Mouse (Mus musculus): ENCODE results near the gene Slc44a2. TPM values are rescaled to one million over a fixed set of nuclear protein-coding genes. Genes with fewer than 3 reads are reported as not detected.

Slc44a2 gene
- 56.9 and 60.3 TPM in 2 replicates for polyA plus RNA-seq (2015; fragmentation: Nextera tagmentation; extraction: Ambion mirVana)

- peak; percentile 91 for ATAC-seq (ENCODE audit: extremely low read depth, insufficient number of reproducible peaks, low FRiP score, low TSS enrichment)
- peak within 1 kb of the TSS; percentile 94 for H3K4me2 ChIP-seq
- H3K27me3 ChIP-seq (replicated peaks) = no peaks in the 10 kb centered on the region
- H3K9ac ChIP-seq = peak within 1 kb of the TSS; percentile 92
- peak within 1 kb of the TSS; percentile 81 for H3K27ac ChIP-seq (replicated peaks)
- H3K9me3 ChIP-seq = no peaks in the 10 kb centered on the region
- H3K4me3 ChIP-seq = peak within 1 kb of the TSS; percentile 78
- peaks cover 8% of the 10 kb centered on the region for H3K36me3 ChIP-seq
- peaks cover 24% of the 10 kb centered on the region for H3K4me1 ChIP-seq
- under 1% methylated on average over 52 of the region's 52 CpGs for WGBS
Observed at GRCm38 (mm10) chr9:21320619-21321512, at the start of gene Slc44a2. TSS of gene Slc44a2 (plus strand) at chr9:21320698.

GRCm38 (mm10) chr9:21272391-21272790 is 48.1 kb upstream of the Slc44a2 start:
- Histone ChIP-seq H3K9me3 (no peaks in the 10 kb centered on the region), H3K4me2 (no peak overlapping the region), H3K36me3 (peaks cover 98% of the 10 kb centered on the region), H3K4me1 (peaks cover 29% of the 10 kb centered on the region), H3K27me3 (replicated peaks) (no peaks in the 10 kb centered on the region), H3K27ac (replicated peaks) (no peak overlapping the region), H3K4me3 (no peak overlapping the region), H3K9ac (no peak overlapping the region)
- 89% methylated on average over 9 of the region's 9 CpGs for WGBS
- no peak for ATAC-seq (ENCODE audit: extremely low read depth, insufficient number of reproducible peaks, low FRiP score, low TSS enrichment)

DNA sequence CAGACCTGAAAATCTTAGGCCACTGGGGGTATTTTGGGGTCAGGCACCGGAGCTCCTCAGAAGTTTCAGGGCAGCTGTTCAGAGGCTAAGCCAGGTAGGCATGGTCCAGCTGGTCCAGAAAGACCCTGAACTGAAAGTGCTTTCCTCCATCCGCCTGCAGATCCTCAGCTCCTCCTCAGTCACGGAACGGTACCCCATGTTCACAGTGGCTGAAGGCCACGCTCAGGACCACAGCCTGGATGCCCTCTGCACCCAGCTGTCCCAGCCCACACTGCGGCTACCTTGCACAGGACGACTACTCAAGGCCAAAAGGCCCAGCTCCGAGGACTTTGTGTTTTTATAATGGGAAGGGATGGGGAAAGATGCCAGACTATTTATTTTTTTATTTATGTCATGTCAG is 47.4 kb upstream of the Slc44a2 start:
- H3K9ac ChIP-seq = no peak overlapping the region
- H3K4me2 ChIP-seq = no peak overlapping the region
- peak overlapping the region; percentile 50 for H3K27ac ChIP-seq (replicated peaks)
- H3K4me3 ChIP-seq = no peak overlapping the region
- ATAC-seq (ENCODE audit: extremely low read depth, insufficient number of reproducible peaks, low FRiP score, low TSS enrichment) = no peak
- 85% methylated on average over 8 of the region's 8 CpGs for WGBS
- no peaks in the 10 kb centered on the region for H3K27me3 ChIP-seq (replicated peaks)
- H3K4me1 ChIP-seq = peaks cover 23% of the 10 kb centered on the region
- no peaks in the 10 kb centered on the region for H3K9me3 ChIP-seq
- H3K36me3 ChIP-seq = peaks cover 100% of the 10 kb centered on the region

- Histone ChIP-seq H3K4me1 (peaks cover 23% of the 10 kb centered on the region), H3K4me2 (no peak overlapping the region), H3K9ac (no peak overlapping the region; the same call in 1 of the 2 replicates), H3K9me3 (no peaks in the 10 kb centered on the region), H3K36me3 (peaks cover 100% of the 10 kb centered on the region), H3K27me3 (replicated peaks) (no peaks in the 10 kb centered on the region), H3K27ac (replicated peaks) (peak overlapping the region; percentile 50), H3K4me3 (no peak overlapping the region)
- WGBS = 62% methylated on average over 7 of the region's 7 CpGs
- ATAC-seq (ENCODE audit: extremely low read depth, insufficient number of reproducible peaks, low FRiP score, low TSS enrichment) = no peak
Observed at GRCm38 (mm10) chr9:21273520-21274228, 46.8 kb upstream of the Slc44a2 start.

GRCm38 (mm10) chr9:21274336-21274735 is 46.2 kb upstream of the Slc44a2 start:
- ATAC-seq (ENCODE audit: extremely low read depth, insufficient number of reproducible peaks, low FRiP score, low TSS enrichment) = no peak
- Histone ChIP-seq H3K4me1 (peaks cover 26% of the 10 kb centered on the region), H3K4me2 (no peak overlapping the region), H3K9me3 (no peaks in the 10 kb centered on the region), H3K27me3 (replicated peaks) (no peaks in the 10 kb centered on the region), H3K9ac (no peak overlapping the region), H3K4me3 (no peak overlapping the region), H3K27ac (replicated peaks) (peak overlapping the region; percentile 50), H3K36me3 (peaks cover 100% of the 10 kb centered on the region)
- WGBS = 49% methylated on average over 3 of the region's 3 CpGs

DNA sequence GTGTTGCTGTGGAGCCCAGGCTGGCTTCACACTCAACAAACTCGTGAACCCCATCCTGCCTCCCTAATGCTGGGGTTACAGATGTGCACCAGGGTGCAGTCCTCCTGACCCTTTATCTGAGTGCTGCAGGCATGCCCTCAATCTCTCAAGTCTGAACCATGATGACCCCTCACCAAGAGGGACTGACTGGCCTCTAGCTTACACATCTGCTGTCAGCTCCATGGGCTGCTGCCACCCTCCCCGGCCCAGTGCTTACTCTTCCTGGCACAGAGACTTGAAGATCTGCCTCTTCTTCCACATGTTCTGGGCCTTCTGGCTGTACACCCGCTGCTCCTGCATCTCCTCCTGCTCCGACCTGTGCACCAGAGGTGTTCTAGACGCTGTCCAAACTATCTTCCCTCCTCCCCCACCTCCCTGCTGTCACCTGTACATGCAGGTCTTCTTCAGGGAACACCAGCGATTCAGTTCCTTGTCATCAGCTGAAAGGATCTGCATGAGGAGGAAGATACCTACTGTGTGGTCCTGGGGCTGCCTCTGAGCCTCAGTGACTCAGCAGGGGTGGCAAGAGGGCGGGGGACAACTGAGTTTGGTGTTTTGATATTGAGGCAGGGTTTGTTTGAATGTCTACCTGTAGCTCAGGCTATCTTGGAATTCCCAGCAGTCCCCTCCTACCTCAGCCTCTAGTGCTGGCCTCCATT is 45.3 kb upstream of the Slc44a2 start:
- Histone ChIP-seq H3K4me1 (peaks cover 26% of the 10 kb centered on the region), H3K27ac (replicated peaks) (peak overlapping the region; percentile 50; the same call in 1 of the 2 replicates), H3K36me3 (peaks cover 100% of the 10 kb centered on the region), H3K4me3 (no peak overlapping the region), H3K9ac (no peak overlapping the region), H3K4me2 (no peak overlapping the region), H3K27me3 (replicated peaks) (no peaks in the 10 kb centered on the region), H3K9me3 (no peaks in the 10 kb centered on the region)
- WGBS = 72% methylated on average over 7 of the region's 7 CpGs
- ATAC-seq (ENCODE audit: extremely low read depth, insufficient number of reproducible peaks, low FRiP score, low TSS enrichment) = no peak

DNA sequence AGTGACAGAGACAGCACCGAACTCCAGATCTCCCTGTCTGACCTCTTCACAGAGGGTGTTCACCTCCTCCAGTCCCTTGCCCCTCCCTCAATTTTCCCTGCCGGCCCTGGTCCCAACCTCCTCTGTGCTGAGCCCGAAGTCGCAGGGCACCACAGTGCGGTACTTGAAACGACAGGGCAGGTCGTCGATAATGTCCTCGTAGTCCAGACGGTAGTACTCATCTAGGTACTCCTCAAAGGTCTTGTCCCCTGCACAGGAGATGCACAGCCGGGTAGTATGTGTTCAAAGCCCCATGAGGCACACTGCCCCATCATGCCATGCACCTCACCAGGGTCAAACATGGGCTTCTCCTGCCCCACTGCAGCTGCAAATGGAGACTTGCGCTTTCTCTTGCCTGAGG is 44.8 kb upstream of the Slc44a2 start:
- Histone ChIP-seq H3K4me3 (no peak overlapping the region), H3K4me1 (peaks cover 26% of the 10 kb centered on the region), H3K36me3 (peaks cover 100% of the 10 kb centered on the region), H3K9me3 (no peaks in the 10 kb centered on the region), H3K27ac (replicated peaks) (no peak overlapping the region), H3K27me3 (replicated peaks) (no peaks in the 10 kb centered on the region), H3K9ac (no peak overlapping the region), H3K4me2 (no peak overlapping the region)
- no peak for ATAC-seq (ENCODE audit: extremely low read depth, insufficient number of reproducible peaks, low FRiP score, low TSS enrichment)
- WGBS = 80% methylated on average over 12 of the region's 12 CpGs

DNA sequence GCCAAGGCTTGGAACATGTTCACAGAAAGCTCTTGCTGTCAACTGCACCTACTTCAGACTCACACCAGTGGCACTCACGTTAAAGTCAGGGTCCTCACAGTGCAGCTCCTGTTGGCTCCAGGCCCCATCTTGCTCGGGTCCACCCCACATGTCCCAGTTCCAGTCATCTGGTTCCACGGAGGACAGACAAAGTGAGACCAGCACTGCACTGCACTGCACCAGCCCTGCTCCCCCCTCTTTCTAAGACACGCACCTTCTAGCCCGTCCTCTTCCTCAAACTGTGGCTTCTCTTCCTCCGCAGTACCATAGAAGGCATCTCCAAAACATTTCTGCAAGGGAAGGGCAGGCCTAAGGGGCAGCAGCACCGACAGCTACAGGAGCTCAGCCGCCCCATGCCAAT is 44.2 kb upstream of the Slc44a2 start:
- WGBS = 86% methylated on average over 8 of the region's 8 CpGs
- ATAC-seq (ENCODE audit: extremely low read depth, insufficient number of reproducible peaks, low FRiP score, low TSS enrichment) = no peak
- no peaks in the 10 kb centered on the region for H3K27me3 ChIP-seq (replicated peaks)

DNA sequence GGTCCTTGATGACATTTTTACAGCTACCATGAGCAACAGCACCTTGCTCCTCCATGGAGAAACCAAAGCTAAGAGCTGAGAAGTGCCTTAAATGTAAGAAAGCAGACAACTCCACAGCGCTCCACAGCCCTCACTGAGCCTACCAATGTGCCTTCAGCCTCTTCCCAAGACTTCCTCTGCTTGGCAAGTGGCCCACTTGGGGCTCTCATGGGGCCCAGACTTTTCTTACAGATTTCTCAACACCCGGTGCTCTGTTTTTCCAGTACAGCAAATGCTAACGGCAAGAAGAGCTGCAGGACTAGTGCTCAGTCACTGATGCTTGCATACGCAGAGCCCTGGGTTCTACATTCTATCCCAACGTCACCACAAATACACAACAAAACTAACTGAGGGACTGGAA is 42.7 kb upstream of the Slc44a2 start:
- 89% methylated on average over 5 of the region's 5 CpGs for WGBS
- no peak overlapping the region for H3K9ac ChIP-seq
- no peaks in the 10 kb centered on the region for H3K9me3 ChIP-seq
- peaks cover 100% of the 10 kb centered on the region for H3K36me3 ChIP-seq
- H3K27ac ChIP-seq (replicated peaks) = no peak overlapping the region
- peaks cover 26% of the 10 kb centered on the region for H3K4me1 ChIP-seq
- H3K27me3 ChIP-seq (replicated peaks) = no peaks in the 10 kb centered on the region
- H3K4me2 ChIP-seq = no peak overlapping the region
- ATAC-seq (ENCODE audit: extremely low read depth, insufficient number of reproducible peaks, low FRiP score, low TSS enrichment) = no peak
- no peak overlapping the region for H3K4me3 ChIP-seq

More for the DNA sequence above, 44.2 kb upstream of the Slc44a2 start:
- H3K4me2 ChIP-seq = no peak overlapping the region
- no peaks in the 10 kb centered on the region for H3K9me3 ChIP-seq
- peaks cover 100% of the 10 kb centered on the region for H3K36me3 ChIP-seq
- H3K4me1 ChIP-seq = peaks cover 26% of the 10 kb centered on the region
- H3K27ac ChIP-seq (replicated peaks) = no peak overlapping the region
- no peak overlapping the region for H3K9ac ChIP-seq
- H3K4me3 ChIP-seq = no peak overlapping the region

- Histone ChIP-seq H3K9me3 (no peaks in the 10 kb centered on the region), H3K4me2 (no peak overlapping the region), H3K9ac (no peak overlapping the region), H3K4me3 (no peak overlapping the region), H3K4me1 (peaks cover 21% of the 10 kb centered on the region), H3K36me3 (peaks cover 71% of the 10 kb centered on the region), H3K27ac (replicated peaks) (no peak overlapping the region), H3K27me3 (replicated peaks) (no peaks in the 10 kb centered on the region)
- 86% methylated on average over 5 of the region's 5 CpGs for WGBS
- ATAC-seq (ENCODE audit: extremely low read depth, insufficient number of reproducible peaks, low FRiP score, low TSS enrichment) = no peak
Observed at GRCm38 (mm10) chr9:21283591-21283990, 36.9 kb upstream of the Slc44a2 start.

GRCm38 (mm10) chr9:21283994-21284393 is 36.5 kb upstream of the Slc44a2 start:
- WGBS = 83% methylated on average over 3 of the region's 3 CpGs
- no peak overlapping the region for H3K4me2 ChIP-seq

More at GRCm38 (mm10) chr9:21283994-21284393, 36.5 kb upstream of the Slc44a2 start:
- no peak overlapping the region for H3K27ac ChIP-seq (replicated peaks)
- no peak overlapping the region for H3K4me3 ChIP-seq
- H3K36me3 ChIP-seq = peaks cover 70% of the 10 kb centered on the region
- no peak overlapping the region for H3K9ac ChIP-seq
- H3K9me3 ChIP-seq = no peaks in the 10 kb centered on the region
- no peaks in the 10 kb centered on the region for H3K27me3 ChIP-seq (replicated peaks)
- no peak for ATAC-seq (ENCODE audit: extremely low read depth, insufficient number of reproducible peaks, low FRiP score, low TSS enrichment)
- H3K4me1 ChIP-seq = peaks cover 24% of the 10 kb centered on the region
